Mouse (Mus musculus): ENCODE measurements at regions not wholly inside any gene's neighbourhood (a gene's known extent, or its start where the extent isn't known, plus 50 kb on each side); places are given as distances from the start of the nearest gene placed in this dataset.
A peak's percentile ranks its signal among the peaks of the same experiment; 100 is the strongest.
"Not testable (repeated sequence)": the region's sequence is repeated elsewhere in the genome, so short reads cannot be mapped to it uniquely, and the experiment has no call there.

DNA sequence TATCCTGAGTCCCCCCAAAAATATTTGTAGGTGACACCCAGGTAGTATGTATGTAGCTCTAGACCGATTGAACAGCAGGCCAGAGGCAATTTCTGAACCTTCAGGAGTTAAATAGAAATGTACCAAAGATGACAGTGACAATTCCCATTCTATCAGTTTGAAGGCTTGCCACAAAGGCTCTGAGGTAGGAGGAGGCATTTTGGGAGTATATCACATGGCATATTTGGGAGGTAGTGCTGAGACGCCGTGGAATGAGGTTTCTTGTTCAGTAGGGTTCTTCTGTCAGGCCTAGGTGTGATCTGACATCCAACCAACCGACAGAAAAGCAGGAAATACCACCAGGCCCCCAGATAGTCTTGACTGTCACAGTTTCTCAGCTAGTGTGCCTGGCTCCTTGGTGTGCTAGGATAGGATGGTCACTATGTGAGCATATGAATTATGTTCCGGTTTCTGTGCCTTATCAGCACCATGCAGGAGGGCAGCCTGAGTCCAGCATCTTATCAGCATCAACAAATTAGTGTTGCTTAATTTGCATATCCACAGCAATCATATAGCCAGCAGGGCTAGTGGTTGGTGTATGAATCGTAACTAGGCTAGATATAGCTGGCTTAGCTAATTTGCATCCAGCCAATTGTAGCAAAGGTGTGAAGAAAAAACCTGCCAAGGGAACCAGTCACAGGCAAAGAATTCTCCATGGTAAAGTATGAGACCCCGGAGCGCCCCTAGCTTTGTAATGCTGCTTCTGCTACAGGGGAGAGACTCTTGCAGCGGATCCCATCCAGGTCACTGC lies 136.3 kb upstream of the Bcor start:
- no peak for DNase-seq

DNA sequence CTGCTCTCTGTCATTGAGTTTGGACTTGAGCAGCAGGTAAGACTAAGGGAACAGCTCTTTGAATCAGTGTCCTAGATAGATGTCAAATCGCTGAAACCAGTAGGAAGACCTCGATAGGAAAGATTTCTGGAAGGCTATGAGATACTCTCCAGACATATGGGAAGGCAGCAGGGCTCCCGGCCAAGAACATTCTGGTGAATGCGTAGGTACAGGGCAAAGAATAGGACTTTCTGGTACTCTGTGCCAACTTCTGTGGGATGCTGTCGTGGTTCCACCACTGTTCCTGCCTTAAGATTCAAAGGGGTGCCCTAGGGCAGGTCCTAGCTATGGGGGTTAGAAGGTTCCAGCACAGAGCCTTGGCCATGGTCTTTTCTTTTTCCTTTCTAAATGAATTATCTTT lies 138.5 kb upstream of the Bcor start:
- DNase-seq = peak; percentile 52

DNA sequence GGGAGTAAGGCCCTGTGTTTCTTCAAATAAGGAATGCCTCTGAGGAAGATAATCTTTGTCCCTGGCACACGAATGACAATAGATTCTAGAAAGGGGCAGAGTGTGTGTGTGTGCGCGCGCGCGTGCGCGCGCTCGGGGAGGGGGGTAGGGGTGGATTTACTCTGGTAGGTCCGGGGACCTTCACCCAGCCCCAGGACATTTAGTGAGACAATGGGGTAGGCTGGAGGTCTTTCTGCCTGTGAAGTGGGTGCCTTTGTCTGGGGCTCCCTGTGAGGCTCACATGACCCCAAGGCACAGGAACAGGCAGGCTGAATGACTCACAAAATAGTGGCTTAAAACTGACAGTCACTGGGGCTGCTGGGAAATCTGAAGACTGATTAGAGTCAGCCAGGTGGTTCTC lies 139.1 kb upstream of the Bcor start:
- no peak for DNase-seq

DNA sequence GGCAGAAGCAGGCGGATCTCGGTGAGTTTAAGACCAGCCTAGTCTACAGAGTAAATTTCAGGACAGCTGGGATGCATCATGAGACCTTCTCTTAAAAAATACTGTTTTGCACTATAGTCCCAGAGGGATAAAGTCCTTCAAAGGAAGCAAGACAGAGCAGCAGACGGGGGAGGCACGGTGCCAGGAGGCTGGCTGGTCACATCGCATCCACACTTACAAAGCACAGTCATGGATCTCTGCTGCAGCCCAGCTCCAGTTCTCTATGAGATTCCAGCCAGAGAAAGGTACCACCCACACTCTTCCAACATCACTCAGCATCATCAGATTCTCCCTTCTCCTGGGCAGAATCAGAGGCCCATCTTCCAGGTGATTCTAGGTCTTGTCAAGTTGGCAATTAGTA lies 144.5 kb upstream of the Bcor start:
- DNase-seq = peak; percentile 39

DNA sequence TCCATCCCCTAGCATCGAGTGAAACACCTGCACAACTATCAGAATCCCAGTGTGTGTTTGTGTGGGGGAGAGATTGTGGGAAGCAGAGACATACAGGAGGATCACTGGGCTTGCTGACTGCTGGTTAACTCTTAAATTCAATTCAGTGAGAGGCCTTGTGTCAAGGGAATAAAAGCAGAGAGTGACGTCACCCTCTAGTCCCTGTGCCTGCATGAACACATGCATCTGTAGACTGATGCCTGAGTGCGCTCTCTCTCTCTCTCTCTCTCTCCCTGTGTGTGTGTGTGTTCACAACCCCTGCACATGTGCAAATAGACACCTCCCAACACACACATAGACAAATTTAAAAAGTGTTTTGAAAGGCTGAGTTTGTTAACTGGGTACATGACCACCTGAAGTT lies 146.8 kb upstream of the Bcor start:
- no peak for DNase-seq

DNA sequence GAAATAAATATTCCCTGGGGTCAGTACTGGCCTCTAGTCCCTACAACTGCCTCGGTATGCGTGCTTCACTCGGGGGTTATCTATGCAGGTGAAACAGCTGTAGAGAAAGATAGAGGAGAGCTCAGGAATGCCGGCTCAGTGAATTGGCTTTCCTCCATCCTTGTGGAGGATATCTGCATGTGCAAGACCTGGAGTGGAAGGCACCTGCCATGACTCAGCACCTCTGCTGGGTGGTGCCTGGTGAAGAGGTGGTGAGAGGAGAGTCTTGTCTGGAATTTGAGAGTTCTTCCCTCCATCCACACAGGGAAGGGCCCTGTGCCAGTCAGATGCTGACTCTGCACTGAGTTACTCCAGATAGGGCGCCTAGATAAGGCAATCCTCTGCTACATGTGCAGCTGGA lies 152.4 kb upstream of the Bcor start:
- no peak for DNase-seq

DNA sequence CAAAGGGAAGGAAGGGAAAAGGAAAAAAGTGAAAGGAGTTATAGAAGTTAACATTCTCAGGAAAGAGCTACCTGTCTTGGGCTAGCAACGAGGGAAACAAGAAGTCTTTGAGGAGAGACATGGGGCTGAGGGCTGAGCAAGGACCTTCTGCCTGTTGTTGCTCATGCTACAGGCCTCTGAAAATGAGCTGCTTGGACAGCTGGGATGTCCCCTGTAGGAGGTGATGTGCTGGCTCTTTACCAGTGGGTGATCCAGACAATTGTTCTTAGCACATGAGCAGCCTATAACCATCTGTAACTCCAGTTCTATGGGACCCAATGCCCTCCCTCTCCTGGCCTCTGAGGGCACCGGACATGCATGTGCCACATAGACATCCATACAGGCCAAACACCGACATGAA lies 155.5 kb upstream of the Bcor start:
- no peak for DNase-seq

DNA sequence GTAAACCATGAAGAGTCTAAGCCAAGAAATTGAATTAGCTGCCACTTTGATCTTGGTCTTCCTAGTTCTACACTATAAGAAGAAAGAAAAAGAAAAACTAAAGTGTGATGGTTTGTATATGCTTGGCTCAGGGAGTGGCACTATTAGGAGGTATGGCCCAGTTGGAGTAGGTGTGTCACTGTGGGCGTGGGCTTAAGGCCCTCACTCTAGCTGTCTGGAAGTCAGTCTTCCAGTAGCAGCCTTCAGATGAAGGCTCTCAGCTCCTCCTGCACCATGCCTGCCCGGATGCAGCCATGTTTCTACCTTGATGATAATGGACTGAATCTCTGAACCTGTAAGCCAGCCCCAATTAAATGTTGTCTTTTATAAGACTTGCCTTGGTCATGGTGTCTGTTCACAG lies 157.3 kb upstream of the Bcor start:
- not testable (repeated sequence) for DNase-seq

DNA sequence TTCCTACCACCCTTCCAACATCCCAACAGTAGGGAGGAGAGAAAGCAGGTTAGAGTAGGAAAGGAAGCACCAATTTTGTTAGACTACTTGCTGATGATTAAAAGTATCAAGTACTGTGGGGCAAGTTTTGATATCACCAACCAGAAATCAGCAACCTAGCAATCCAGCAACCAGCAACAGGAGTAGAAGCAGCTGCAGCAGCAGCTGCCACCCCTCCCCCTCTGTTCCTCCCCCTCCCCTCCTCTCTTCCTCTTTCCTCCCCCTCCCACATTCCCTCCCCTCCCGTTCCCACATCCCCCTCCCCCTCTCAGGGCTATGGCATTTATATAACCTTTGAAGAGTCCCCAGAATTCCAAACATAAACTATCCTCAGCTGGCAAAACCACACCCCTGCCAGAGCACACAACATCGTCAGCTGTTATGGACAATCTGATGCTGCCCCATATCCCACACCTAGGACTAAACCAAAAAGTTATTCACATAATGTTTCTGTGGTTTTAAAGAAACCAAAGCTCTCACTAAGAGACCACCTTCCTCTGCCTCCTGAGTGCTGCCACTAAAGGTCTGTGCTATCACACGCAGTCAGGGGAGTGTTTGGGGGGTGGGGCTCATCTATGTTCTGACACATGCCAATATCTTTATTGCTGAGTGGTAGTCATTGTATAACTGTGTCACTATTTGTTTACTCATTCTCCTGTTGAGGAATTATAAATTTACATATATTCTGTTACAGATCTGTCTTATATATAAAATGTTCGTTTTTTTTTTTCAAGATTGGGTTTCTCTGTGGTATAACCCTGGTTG lies 158.9 kb upstream of the Bcor start:
- DNase-seq = no peak

DNA sequence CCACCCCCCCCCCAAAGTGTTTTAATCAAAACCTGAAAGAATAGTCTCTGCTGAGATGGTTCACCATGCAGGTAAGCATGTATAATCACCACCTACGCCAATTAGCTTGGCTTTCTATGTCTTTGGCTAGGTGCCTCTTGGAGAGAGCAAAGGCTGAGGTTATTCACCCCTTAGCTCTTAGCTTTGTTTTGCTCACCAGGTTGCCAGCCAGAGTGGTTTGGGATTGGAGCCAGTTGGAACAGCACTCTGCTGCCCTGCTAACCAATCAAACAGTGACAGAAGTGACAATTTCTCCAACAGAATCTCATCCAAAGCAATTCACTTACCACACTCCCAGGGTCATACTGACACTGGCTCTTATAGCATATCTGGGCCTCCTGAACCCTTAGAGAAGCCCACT lies 162.3 kb upstream of the Bcor start:
- no peak for DNase-seq

DNA sequence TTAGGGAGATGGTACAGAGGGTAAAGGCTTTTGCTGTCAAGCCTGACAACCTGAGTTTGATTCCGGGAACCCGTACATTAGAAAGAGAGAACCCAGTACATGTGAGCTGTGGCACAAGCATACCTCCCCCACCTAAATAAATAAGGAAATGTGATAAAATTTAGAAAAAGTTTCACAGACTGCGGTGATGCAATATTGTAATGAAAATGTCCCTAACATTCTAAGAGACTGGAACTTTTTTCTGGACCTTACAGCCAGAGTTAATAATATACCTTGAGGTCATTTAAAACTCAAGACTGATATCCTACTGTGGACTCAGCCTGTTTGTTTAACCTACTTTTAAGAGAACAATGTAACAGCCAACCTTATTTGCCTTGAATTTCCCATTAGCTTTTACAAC lies 163.1 kb upstream of the Bcor start:
- no peak for DNase-seq

DNA sequence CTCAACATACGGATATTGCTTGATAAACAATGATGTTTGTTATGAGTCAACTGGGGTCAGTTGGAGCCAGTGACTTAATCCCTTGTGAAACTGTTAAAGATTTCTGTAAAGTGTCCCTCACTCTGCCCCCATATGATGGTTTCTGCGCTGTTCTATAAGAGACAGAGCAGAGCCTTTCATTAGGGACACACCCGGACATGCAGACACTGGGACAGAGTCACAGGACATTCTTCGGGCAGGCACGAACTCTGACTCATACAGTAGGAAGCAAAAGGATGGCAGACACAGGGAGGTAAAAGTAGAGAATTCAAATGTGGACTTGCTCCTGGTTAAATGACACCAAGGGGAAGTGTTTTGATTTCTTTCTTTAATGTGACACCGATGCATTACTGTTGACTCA lies 163.7 kb upstream of the Bcor start:
- no peak for DNase-seq

DNA sequence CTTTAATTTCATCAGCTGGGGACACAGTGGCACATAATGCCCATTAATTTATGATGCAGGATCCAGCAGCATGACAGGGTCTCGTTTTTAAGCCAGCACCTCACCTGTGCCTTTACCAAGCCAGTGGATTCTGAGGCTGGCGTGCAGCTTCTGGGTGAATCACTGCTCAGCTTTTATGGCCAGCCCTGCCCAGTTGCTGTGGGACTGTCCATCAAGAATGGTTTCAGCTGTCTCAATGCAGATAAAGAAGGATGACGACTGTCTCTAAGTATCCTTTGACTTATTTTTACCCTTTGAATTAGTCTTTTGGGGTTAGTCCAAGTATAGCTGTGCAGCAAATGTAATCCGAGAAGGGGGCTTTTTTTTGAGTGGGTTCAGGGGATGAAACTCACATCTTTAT lies 167.3 kb upstream of the Bcor start:
- no peak for DNase-seq

DNA sequence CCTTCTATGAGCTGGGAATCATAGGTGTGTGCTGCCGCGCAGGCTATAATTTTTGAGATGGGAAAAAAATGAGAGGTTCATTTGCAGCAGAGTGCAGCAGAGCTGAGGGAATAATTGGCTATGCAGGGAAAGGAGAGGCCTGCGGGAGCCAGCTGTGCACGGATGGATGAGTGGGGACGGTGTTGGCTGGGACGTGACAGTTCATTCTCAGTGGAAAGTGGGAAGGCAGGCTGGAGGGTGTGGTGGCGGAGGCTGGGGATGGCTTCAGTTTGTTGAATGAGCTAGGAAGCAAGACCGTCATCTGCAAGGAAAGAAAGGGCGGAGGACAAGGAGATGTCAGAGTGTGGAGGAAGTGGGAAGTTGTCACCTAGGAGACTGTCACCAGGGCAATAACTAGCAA lies 180.4 kb upstream of the Bcor start:
- DNase-seq = peak; percentile 48

DNA sequence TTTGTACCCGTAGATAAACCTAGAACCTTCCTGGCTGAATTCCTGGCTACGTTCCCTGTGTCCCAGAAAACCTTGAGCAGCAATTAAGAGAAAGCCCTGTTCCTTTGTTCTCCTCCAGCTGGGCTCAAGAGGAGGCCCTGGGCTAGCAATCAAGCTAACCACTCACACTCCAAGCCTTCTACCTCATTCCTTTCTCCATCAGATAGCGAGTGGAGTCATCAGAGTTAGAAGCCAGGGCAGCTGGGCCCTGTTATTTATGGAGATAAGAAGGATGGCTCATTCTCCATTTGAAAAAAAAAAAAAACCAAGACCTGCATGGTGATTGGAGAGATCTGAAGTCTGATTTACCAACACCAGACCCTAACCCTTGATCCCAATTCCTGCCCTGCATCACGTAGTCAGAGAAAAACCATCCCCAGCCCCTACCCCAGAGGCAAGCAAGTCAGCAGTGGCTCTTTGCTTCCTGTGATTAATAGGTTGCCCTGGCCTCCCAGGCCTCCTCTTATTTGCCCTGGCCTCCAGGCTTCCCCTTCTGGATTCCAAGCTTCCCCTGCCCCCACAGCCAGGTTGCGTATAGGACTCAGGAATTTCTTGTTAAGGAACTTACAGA lies 181.3 kb upstream of the Bcor start:
- no peak for DNase-seq

DNA sequence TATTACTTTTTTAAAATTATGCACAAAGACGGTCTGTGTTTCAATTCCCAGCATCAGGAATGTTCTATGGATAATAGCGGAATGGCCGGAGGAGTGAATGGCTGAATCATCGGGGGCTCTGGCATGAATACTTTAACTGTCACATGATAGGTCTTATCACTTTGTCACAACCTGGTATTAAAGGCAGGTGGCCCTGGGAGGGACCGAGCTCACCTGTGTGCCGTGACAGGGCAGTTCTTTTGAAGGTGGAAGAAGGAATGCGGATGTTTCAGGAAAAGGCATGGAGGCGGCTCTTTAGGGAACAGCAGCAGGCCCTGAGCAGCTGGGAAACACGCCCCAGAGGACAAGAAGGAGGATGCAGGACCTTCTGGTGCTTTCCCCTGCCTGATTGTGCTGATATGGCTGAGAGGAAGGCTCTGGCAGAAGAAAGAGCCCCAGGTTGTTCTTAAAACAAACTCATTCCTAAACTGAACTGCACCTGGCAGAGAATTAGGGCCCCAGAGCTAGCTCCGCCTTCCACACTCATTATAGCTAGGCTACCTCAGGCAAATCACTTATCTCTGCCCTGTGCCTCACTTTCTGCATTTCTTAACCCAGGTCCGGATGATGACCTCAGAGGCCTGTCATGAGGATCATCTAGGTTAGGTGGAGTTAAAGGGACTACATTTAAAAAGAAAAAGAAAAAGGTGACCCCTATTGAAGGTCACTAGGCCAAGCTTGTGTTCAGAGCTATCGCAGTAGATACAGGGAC lies 184.8 kb upstream of the Bcor start:
- no peak for DNase-seq

DNA sequence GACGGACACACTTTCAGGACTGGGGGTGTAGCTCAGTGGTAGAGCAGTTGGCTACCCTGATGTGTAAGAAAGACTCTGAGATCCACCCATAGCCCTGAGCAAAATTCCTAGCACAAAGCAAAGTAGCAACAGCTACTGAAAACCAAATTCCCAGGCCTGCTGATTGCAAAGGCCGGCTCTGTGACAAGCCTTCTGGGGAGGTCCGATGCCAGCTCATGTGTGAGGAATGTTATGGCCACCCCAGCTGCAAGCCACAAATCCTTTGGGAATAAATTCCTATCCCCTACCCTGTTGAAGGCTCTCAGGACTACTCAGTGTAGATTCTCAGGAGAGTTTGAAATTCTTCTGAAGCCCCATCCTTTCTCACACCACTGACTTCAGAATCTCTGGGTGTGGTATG lies 186.7 kb upstream of the Bcor start:
- DNase-seq = no peak

DNA sequence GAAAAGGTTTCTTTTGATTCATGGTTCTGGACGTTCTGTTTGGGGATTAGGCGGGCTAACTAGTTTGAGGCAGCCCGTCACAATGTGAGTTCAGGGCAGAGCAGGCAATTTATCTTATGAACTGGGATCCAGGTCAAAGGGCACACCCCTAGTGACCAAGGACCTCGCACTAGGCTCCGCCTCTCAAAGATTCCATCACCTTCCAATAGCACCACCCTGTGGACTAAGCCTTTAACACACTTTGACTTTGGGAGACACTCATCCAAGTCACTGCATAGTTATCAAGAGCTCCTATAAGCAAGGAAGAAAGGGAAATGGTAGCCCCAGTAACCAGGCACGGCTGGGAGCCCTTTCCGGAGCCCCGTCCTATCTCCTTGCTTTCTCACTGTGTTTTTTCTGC lies 188.0 kb upstream of the Bcor start:
- DNase-seq = no peak

DNA sequence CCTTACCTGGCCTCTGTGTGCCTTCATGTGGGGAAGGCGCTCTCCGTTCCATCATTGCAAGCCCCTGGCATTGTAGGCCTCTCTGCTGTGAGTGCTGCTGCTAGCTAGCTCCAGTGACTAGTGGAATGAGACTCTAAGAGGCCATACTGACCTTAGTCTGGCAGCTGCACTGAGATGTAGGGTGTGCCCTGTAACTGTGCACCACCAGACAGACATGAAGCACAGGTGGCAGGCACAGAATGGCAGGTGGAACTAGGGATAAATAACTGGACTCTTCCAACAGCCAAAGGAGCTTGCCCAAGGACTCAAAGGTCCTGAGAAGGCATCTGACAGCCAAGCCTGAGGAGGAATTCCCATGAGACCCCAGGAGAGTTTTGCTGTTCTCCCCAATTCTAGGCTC lies 194.7 kb upstream of the Bcor start:
- no peak for DNase-seq

DNA sequence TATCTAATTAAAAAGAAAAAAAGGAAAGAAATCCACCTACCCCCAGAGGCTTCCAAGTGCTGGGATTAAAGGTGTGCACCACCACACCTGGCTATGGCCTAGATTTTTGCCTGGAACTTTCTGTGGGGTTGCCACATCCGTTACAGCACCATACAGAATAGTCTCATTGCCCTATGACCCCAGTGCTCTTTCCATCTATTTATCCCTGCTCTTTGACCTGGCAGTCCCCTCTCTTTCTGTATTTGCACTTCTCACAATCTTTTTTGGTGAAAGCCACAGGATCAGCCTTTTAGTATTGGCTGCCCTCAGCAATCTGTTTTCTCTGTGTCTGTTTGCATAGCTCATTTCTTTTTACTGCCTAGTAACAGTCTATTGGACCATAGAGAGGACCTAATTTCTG lies 197.9 kb upstream of the Bcor start:
- no peak for DNase-seq

DNA sequence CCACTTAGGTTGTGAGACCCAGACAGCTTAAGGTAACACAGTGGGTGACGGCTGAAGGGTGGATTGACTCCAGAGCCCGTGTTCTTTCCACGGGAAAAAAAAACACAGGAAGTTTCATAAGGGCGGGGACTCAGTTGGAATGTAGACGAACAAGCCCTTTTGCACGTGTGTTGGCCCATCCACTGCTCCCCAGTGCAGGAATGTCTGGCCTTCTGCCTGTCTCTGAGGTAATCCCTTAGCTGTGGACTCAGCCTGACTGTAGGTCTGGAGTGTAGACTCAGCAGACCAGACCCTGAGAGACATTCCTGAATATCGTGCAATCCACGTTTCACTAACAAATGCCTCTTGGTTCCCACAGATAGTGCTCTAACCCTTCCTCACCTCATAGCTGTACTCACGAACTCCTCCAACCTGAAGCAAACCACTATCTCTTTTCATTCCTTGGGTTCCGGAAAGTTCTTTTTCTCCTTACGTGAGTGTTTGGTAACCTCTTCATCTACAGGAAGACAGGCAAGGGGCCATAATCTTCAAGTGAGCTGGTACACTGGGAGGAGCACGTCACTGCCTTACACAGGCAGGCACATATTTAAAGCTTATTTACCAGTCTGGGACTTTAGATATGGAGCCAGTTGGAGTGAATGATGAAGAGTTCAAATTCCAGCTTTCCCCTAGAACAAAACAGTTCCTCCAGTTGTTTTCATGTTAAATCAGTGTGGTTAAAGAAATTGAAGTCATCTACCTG lies 205.6 kb upstream of the Bcor start:
- DNase-seq = no peak

DNA sequence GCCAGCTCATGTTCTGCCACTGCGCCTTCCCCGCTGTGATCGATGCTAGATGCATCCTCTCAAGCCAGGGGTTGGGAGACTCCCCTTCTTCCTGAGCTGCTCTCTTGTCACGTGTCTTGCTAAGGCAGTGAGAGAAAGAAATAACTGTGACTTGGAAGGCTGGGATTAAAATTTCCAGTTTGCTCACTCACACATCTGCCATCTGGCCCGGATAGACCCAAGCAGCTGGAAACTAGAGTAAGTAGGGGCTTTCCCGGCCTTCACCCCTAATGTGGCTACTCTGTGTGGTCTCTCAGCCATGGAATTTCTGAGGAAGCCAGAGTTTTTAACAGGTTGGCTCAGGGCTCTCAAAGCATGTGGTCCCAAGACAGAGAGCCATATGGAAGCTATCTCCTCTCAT lies 206.6 kb upstream of the Bcor start:
- DNase-seq = no peak

DNA sequence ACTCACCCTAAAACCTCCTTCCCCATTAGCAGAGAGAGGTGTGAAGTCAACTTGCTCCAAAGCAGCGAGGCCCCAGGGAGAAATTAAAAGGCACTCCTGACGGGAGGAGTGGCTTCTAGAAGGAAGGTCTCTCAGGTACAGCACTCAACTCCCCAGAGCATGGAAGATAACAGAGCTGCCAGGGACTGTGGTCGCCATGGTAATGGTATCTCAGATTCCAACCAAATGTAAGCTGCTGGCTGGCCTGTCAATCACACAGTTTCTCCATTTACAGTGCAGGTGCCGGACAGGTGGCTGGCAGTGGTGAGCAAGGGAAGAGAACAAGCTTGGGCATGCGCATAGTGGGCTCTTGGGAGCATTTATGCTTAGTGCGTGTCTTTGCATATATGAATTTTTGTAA lies 213.5 kb upstream of the Bcor start:
- no peak for DNase-seq

Measured in right cerebral cortex, adult 18-20 months (tissue).